Mouse (Mus musculus): ENCODE measurements around the gene Col23a1.

DNA sequence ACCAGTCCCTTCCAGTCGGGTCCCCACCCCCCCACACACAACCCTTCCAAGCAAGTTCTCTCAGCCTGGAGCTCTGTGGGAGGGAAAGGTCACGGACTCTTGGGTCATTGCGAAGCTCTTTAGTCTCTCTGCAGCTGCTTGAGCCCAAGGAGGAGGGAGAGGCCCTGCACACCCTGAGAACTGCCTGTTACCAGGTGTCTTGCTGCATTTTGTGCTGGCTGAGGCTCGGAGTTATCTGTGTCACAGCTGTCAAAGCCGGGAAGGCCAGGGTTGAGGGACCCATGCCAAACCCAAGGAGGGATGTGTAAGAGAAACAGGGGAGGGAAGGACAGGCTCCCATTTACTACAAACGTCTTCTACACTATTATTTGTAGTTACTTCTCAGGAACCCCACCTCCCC, 218.3 kb downstream of the Col23a1 start:
- no peak for TF ChIP-seq CTCF (IDR thresholded peaks at IDR 0.05)
- no peak for TF ChIP-seq POLR2A (IDR thresholded peaks at IDR 0.05; ENCODE audit: insufficient read depth, low read depth, low read length)
- no peak for TF ChIP-seq EP300 (IDR thresholded peaks at IDR 0.05; ENCODE audit: insufficient read depth, low read depth, low read length)

All from heart, adult 2 months (tissue).